Mouse (Mus musculus) hindbrain, embryonic 13.5 days (tissue): ENCODE results near the gene Ubap2. TPM values are rescaled to one million over a fixed set of nuclear protein-coding genes. Genes with fewer than 3 reads are reported as not detected.
A peak's percentile ranks its signal among the peaks of the same experiment; 100 is the strongest.

Source experiments
- ATAC-seq: fragments of 200-750 bp; cut with Nextera tagmentation; 2 replicates; pipeline ENCODE4 v1.8.0; 2017; ENCODE audit warnings: moderate TSS enrichment; ENCODE audit not compliant: low FRiP score
- H3K27ac ChIP-seq: fragments of 300-500 bp; sonication (generic); 2 replicates; pipeline ENCODE4 v1.5.1; 2015; ENCODE audit warnings: inconsistent platforms, mild to moderate bottlenecking, moderate library complexity
- H3K27me3 ChIP-seq: fragments of 300-500 bp; sonication (generic); 2 replicates; pipeline ENCODE4 v1.6.1; 2015; ENCODE audit warnings: mild to moderate bottlenecking, inconsistent platforms
- H3K36me3 ChIP-seq: fragments of 300-500 bp; sonication (generic); 2 replicates; pipeline ENCODE4 v1.6.1; 2015; ENCODE audit warnings: mild to moderate bottlenecking, inconsistent platforms
- H3K4me1 ChIP-seq: fragments of 300-500 bp; sonication (generic); replicated peaks from 2 replicates; pipeline ENCODE4 v1.6.1; 2015; ENCODE audit warnings: inconsistent platforms
- H3K4me2 ChIP-seq: fragments of 300-500 bp; sonication (generic); 2 replicates; pipeline ENCODE4 v1.6.1; 2015; ENCODE audit warnings: inconsistent platforms, mild to moderate bottlenecking, moderate library complexity
- H3K4me3 ChIP-seq: fragments of 300-500 bp; sonication (generic); 2 replicates; pipeline ENCODE4 v1.5.1; 2015; ENCODE audit warnings: mild to moderate bottlenecking, inconsistent platforms
- H3K9ac ChIP-seq: fragments of 300-500 bp; sonication (generic); 2 replicates; pipeline ENCODE4 v1.6.1; 2015; ENCODE audit warnings: mild to moderate bottlenecking, inconsistent platforms
- H3K9me3 ChIP-seq: fragments of 300-500 bp; sonication (generic); 2 replicates; pipeline ENCODE4 v1.6.1; 2016; ENCODE audit warnings: inconsistent platforms
- WGBS: fragments of 180-500 bp; shearing (Covaris S2); methylation state at CpG from one replicate; pipeline ENCODE4 v1.1.7; 2015; 5-methylcytosine and 5-hydroxymethylcytosine counted together
- polyA plus RNA-seq: library from polyadenylated mRNA; unstranded; fragments of >200 nt; fragmentation: Nextera tagmentation; extraction: Ambion mirVana; gene quantifications from 2 replicates; pipeline ENCODE4 v1.2.1, GENCODE M21; 2015

Ubap2 gene
- polyA plus RNA-seq, 1 experiment from 2014 or later, result 51.1 TPM

DNA sequence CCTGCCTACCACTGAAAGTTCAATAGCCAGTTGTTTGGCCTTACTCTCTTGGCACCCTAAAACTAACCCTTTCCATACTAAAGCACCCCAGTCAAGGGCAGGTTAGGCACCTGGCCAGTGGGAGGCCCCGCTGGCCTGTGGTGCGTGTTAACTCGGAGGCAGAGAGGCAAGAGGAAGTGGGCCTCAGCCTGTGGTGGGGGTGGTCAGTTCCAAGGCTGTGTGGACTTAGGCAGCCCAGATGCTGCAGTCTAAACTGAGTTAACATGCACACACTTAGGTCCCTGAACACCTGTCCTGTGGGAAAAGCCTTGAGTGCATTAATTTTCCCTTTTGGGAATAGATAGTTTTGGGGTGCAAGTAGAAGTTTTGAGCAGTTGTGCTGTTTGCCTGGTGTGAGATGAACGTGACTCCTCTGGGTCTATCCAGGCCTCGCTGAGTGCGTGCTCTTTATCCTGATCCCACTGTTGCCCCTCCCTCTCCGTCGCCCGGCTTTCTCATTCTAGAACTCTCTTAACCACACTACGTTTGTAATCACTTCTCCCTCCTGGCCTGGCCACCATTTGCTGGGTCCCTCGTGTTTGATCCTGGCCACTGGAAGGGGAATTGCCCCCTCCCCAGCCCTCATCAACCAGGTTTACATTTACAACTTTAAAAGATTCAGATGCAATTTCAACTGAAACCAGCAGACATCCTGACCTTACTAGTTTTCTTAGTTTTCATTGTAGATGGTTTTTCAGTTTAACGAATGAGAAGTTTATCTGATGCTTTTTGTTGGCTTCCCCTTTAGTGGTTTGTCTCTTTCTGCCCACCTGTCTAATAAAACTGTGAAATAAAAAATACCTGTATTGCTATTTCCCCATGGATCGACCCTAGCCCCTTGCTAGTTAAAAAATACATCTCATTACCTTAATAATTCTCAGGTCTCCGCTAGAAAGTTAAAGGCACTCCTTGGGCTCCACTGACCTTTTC lies 82.1 kb downstream of the Ubap2 start:
- no peaks in the 10 kb centered on the region for H3K27me3 ChIP-seq
- WGBS, result 79% methylated on average over 14 of the region's 14 CpGs
- no peaks in the 10 kb centered on the region; the same call in 1 of the 2 replicates for H3K4me1 ChIP-seq
- no peak overlapping the region for H3K4me2 ChIP-seq
- no peak overlapping the region for H3K9ac ChIP-seq
- no peak overlapping the region for H3K4me3 ChIP-seq
- H3K9me3 ChIP-seq, result no peaks in the 10 kb centered on the region
- peaks cover 85% of the 10 kb centered on the region for H3K36me3 ChIP-seq
- no peak for ATAC-seq
- no peak overlapping the region for H3K27ac ChIP-seq

DNA sequence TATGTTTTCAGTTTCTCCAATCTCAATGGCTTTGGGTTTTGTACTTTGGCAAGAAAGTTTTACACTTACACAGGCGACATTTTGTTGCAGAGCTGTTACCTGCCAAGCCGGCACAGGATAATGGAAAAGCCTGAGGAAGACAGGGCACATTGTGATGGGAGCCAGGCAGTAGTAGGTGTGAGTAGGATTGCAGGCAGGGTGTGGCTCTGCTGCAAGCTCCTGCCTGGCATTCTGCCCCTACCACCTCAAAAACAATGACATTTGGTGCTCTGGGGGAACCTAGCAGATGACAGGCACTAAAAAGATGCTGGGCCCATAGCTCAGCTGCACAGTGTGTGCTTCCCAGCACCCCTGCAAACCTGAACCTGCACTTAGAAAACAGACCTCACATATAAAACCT lies 85.1 kb downstream of the Ubap2 start:
- Histone ChIP-seq H3K4me1 (no peaks in the 10 kb centered on the region), H3K9me3 (no peaks in the 10 kb centered on the region), H3K36me3 (peaks cover 70% of the 10 kb centered on the region), H3K27ac (no peak overlapping the region), H3K27me3 (no peaks in the 10 kb centered on the region), H3K4me3 (no peak overlapping the region), H3K9ac (no peak overlapping the region), H3K4me2 (no peak overlapping the region)
- no peak for ATAC-seq
- WGBS, result 94% methylated on average over 2 of the region's 2 CpGs

DNA sequence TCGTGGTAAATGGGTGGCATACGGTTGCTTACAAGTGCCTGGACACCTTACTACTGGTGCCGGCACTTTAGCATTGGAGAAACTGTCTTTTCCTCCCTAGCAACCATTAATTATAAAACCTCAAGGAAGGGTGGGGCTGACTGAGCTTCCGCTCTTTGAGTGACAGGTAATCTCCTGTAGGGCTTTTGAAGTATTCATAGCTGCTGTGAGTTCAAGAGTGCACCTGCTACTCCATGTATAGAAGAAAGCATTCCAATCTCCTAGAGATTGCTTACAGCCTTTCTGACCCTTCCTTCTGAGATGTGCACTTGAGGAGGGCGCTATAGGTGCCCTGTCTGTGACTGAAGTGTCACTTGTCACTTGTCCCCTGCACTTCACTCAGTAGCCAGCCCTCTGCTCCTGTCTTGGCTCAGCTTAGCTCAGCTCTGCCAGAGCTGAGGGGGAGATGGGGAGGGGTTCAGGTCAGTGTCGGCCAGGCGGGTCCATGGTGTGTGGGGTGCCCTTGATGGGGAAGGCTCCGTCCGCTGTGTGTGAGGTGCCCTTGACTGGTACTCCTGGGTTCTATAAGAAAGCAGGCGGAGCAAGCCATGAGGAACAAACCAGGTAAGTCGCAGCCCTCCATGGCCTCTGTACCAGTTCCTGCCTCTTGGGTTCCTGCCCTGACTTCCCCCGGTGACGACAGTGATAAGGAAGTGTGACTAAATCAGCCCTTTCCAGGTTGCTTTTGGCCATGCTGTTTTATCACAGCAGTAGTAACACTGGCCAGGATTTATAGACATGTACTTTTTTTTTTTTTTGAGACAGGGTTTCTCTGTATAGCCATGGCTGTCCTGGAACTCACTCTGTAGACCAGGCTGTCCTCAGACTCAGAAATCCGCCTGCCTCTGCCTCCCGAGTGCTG lies 94.9 kb downstream of the Ubap2 start:
- Histone ChIP-seq H3K36me3 (peaks cover 54% of the 10 kb centered on the region), H3K9ac (no peak overlapping the region), H3K4me1 (no peaks in the 10 kb centered on the region), H3K4me3 (no peak overlapping the region), H3K27me3 (no peaks in the 10 kb centered on the region), H3K27ac (no peak overlapping the region), H3K4me2 (no peak overlapping the region), H3K9me3 (no peaks in the 10 kb centered on the region)
- ATAC-seq, result peak; percentile 52; the same call in 1 of the 2 replicates
- 92% methylated on average over 15 of the region's 15 CpGs for WGBS

DNA sequence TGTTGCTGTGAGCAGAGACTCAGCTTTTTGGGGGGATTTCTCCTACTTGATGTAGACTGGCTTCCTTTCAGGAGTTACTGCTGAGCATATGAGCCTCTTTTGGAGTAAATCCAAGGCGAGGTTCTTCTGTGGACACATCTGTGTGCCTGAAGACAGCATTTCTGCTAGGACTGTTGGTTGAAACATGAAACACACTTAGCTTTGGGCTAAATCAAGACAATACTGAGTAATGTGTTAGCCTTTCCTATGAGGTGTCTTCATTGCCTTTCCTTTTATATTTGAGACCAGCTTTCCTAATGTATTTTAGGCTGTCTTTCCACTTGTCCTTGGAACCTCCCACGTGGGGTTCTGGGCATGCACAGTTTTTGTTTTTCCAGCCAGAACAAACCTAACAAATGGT lies 100.3 kb downstream of the Ubap2 start:
- Histone ChIP-seq H3K4me1 (0 out of 2 replicates have a peak, but pooled peaks cover 4% of the 10 kb centered on the region), H3K27me3 (no peaks in the 10 kb centered on the region), H3K27ac (no peak overlapping the region), H3K9me3 (no peaks in the 10 kb centered on the region), H3K4me3 (no peak overlapping the region), H3K9ac (no peak overlapping the region), H3K36me3 (peaks cover 36% of the 10 kb centered on the region), H3K4me2 (no peak overlapping the region)
- 81% methylated on average over 2 of the region's 2 CpGs for WGBS
- no peak for ATAC-seq

DNA sequence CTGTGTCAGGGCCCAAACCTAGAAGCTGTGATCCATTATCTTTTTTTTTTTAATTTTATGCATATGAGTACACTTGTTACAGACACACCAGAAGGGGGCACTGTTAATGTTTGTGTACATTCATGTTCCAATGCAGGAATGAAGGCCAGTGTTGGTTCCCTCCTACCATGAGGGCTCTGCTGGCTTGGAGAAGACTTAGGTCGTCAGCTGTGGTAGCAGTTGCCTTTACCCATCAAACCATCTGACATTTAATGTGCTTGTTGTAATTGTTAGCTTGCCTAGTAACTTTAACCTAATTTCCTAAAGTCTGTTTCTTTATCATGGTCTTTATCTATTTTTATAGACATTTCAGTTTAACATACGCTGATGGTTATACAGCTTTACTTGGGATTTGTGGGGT lies 104.0 kb downstream of the Ubap2 start:
- 0 out of 2 replicates have a peak, but pooled peaks cover 4% of the 10 kb centered on the region for H3K4me1 ChIP-seq
- no peak overlapping the region for H3K4me2 ChIP-seq
- 90% methylated on average over 2 of the region's 2 CpGs for WGBS
- no peak overlapping the region for H3K9ac ChIP-seq
- H3K27ac ChIP-seq, result no peak overlapping the region
- no peak for ATAC-seq
- no peak overlapping the region for H3K4me3 ChIP-seq
- no peaks in the 10 kb centered on the region for H3K27me3 ChIP-seq
- peaks cover 29% of the 10 kb centered on the region for H3K36me3 ChIP-seq
- H3K9me3 ChIP-seq, result no peaks in the 10 kb centered on the region

DNA sequence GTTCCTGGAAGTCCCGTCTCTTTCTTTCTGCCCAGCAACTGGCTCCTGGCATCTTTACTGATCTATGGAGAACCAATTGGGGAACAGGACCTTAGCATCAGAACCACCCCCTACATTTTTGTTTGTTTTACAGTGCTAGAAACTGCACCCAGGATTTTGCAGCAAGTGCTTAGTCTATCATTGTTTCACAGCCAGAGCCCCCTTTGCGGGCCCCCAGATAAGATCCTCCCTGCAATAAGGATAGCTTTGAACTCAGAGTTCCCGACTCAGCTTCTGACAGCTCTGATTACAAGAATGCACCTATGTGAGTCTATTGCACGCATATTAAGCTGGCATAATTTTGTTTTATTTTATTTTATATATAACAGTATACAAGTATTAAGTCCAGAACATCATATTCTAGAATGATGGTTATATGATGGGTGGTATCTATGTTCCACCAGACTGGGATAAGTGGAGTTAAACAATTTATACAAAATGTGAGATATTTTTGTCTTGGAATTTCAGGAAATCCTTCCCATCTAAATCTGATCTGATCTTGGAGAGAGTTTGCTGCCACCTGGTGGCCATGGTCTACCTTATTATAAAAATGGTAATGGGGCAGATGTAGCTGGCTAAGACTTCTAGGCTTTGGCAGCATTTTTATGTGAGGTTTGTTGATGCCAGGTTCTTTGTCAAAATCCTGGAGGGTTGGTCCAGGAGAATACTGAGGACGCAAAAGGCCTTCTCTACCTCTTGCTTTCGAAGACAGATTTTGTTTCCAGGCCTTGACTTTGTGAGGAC lies 109.1 kb downstream of the Ubap2 start:
- Histone ChIP-seq H3K27ac (peak overlapping the region; percentile 52), H3K9ac (no peak overlapping the region), H3K4me1 (peaks cover 6% of the 10 kb centered on the region; the same call in 1 of the 2 replicates), H3K27me3 (no peaks in the 10 kb centered on the region), H3K9me3 (no peaks in the 10 kb centered on the region), H3K4me2 (no peak overlapping the region), H3K4me3 (no peak overlapping the region), H3K36me3 (peaks cover 18% of the 10 kb centered on the region)
- 78% methylated on average over 6 of the region's 6 CpGs for WGBS
- ATAC-seq, result no peak

DNA sequence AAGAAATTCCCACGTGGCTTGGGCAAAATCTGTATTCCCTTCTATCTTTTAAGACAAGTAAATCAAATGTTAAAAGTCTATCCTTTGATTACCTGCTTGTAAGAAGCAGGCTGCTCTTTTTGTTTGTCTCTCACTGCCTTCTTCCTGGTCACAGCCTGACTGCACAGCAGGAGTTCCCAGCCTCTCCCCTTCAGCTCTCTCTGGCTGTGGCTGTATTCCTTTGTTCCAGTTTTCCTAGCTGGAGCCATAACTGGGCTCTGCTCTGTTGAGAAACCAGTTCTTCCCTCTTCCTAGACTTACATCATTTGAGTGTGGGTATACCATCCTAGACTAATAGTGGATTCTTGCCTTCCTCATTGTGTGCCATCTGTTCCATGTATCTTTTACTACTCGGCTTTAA lies 110.0 kb downstream of the Ubap2 start:
- H3K4me3 ChIP-seq, result no peak overlapping the region

DNA sequence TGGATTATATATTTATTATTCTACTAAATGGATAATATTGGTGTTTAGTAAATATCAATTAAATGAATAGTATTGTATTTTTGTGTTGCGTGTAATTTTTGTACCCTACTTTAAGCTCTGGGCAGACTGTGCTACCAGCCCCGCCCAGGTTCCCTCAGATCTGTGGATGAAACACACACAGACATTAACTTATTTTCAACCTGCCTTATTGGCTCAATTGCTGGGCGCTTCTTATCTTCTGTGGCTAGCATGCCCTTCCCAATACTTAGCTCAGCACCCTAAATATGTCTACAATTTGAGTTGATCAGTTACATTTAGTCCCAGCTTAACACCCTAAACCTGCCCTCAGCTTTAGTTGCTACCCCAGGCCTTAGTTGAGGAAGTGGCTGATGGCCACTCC lies 113.7 kb downstream of the Ubap2 start:
- Histone ChIP-seq H3K4me1 (peaks cover 6% of the 10 kb centered on the region; the same call in 1 of the 2 replicates), H3K4me3 (no peak overlapping the region), H3K27me3 (no peaks in the 10 kb centered on the region), H3K36me3 (no peaks in the 10 kb centered on the region), H3K9me3 (no peaks in the 10 kb centered on the region), H3K27ac (no peak overlapping the region), H3K4me2 (no peak overlapping the region), H3K9ac (no peak overlapping the region)
- WGBS, result 96% methylated on average over 3 of the region's 3 CpGs
- no peak for ATAC-seq

More for the DNA sequence above, 110.0 kb downstream of the Ubap2 start:
- no peak overlapping the region for H3K9ac ChIP-seq
- H3K36me3 ChIP-seq, result peaks cover 17% of the 10 kb centered on the region
- no peak overlapping the region for H3K4me2 ChIP-seq
- ATAC-seq, result no peak
- H3K27me3 ChIP-seq, result no peaks in the 10 kb centered on the region
- no peaks in the 10 kb centered on the region for H3K9me3 ChIP-seq
- peak overlapping the region; percentile 52 for H3K27ac ChIP-seq
- WGBS, result 32% methylated on average over 2 of the region's 2 CpGs
- H3K4me1 ChIP-seq, result peaks cover 6% of the 10 kb centered on the region; the same call in 1 of the 2 replicates

DNA sequence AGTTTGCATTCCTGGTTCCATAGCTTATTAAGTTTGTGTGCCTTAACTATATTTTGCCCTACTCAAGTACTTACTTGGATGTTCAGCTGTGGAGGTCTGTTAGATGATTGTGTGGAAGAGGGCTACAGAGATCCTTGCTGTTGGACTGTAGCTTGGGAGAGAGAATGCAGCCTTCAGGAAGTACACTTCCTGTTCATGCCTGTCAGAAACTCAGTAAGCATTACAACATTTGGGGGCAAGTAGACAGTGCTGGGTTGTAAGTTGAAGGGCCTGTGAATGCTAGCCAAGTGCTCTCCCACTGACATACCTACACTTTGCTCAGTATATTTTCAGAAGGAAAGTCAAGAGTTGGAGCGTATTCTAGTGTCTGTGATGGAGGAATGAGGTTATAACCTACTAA lies 116.7 kb downstream of the Ubap2 start:
- H3K4me2 ChIP-seq, result no peak overlapping the region
- H3K4me3 ChIP-seq, result no peak overlapping the region
- no peaks in the 10 kb centered on the region for H3K27me3 ChIP-seq
- no peaks in the 10 kb centered on the region for H3K9me3 ChIP-seq
- no peak overlapping the region for H3K27ac ChIP-seq
- H3K36me3 ChIP-seq, result no peaks in the 10 kb centered on the region
- ATAC-seq, result no peak
- WGBS, result 97% methylated on average over 1 of the region's 1 CpGs
- no peaks in the 10 kb centered on the region for H3K4me1 ChIP-seq
- H3K9ac ChIP-seq, result no peak overlapping the region

DNA sequence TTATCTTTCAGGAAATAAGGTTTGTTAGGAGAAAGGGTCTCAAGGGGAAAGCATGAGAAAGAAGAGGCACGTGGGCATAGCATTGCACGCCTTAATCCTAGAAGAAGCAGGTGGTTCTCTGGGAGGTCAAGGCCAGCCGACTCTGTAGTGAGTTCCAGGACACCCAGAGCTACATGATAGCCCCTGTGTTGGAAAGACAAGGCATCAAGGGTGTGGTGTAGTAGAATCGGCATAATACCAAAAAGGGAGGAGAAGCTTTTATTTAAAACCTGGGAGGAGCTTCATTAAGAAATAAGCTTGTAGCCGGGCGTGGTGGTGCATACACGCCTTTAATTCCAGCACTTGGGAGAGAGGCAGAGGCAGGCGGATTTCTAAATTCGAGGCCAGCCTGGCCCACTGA lies 118.0 kb downstream of the Ubap2 start:
- Histone ChIP-seq H3K4me1 (no peaks in the 10 kb centered on the region), H3K4me3 (no peak overlapping the region), H3K36me3 (no peaks in the 10 kb centered on the region), H3K4me2 (no peak overlapping the region), H3K27me3 (no peaks in the 10 kb centered on the region), H3K9me3 (no peaks in the 10 kb centered on the region), H3K9ac (no peak overlapping the region), H3K27ac (no peak overlapping the region)
- ATAC-seq, result no peak
- WGBS, result 92% methylated on average over 9 of the region's 9 CpGs

DNA sequence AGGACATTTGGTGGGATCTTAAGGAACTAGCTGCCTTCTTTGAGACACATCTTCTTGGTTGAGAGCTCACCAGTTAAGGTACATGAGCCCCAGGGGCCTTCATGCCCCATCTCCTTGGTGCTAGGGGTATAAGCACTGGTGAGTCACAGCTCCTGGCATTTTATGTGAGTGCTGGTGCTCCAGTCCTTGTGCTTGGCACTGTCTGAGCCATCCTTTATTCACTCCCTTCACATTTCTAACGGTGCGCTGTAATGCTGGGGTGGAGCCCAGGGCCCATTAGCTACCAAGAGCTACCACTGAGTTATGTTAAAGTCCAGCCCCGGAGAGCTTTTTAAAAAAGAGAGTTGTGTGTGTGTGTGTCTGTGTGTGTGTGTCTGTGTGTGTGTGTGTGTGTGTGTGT lies 121.8 kb downstream of the Ubap2 start:
- Histone ChIP-seq H3K27me3 (no peaks in the 10 kb centered on the region), H3K27ac (no peak overlapping the region), H3K4me2 (no peak overlapping the region), H3K4me3 (no peak overlapping the region), H3K9ac (no peak overlapping the region), H3K36me3 (no peaks in the 10 kb centered on the region), H3K4me1 (no peaks in the 10 kb centered on the region), H3K9me3 (no peaks in the 10 kb centered on the region)
- no peak for ATAC-seq
- 87% methylated on average over 3 of the region's 3 CpGs for WGBS

DNA sequence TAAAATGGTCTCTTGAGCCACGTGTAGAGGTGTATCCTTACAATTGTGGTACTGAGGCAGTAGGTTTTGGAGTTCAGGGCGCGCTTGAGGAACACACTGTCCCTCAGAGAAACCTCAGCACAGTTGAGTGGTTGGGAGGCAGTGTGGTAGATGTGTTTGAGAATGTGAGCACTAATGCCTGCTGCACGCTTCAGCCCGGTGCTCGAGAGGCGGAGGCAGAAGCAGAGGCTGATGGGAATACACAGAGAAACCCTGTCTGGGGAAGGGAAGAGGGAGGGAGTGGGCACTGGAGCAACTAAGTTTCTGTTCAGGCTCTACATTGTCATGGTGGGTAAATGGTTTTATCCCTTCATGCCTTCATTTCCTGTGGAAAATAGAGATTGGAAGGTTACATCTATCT lies 123.8 kb downstream of the Ubap2 start:
- ATAC-seq, result no peak
- Histone ChIP-seq H3K9me3 (no peaks in the 10 kb centered on the region), H3K4me3 (no peak overlapping the region), H3K9ac (no peak overlapping the region), H3K27ac (no peak overlapping the region), H3K36me3 (no peaks in the 10 kb centered on the region), H3K27me3 (no peaks in the 10 kb centered on the region), H3K4me1 (peaks cover 8% of the 10 kb centered on the region; the same call in 1 of the 2 replicates), H3K4me2 (no peak overlapping the region)
- WGBS, result 95% methylated on average over 7 of the region's 7 CpGs
